Mouse (Mus musculus) neural tube, embryonic 15.5 days (tissue): ENCODE measurements around the gene Foxo1. TPM values are rescaled to one million over a fixed set of nuclear protein-coding genes. Genes with fewer than 3 reads are reported as not detected.
A peak's percentile ranks its signal among the peaks of the same experiment; 100 is the strongest.

Source experiments
- ATAC-seq: fragments of 200-750 bp; cut with Nextera tagmentation; 2 replicates; pipeline ENCODE4 v1.8.0; 2017; ENCODE audit warnings: mild to moderate bottlenecking, moderate TSS enrichment, moderate library complexity; ENCODE audit not compliant: low FRiP score
- H3K27ac ChIP-seq: fragments of 300-500 bp; sonication (generic); replicated peaks from 2 replicates; pipeline ENCODE4 v1.5.1; 2015; ENCODE audit warnings: mild to moderate bottlenecking, inconsistent platforms
- H3K27me3 ChIP-seq: fragments of 300-500 bp; sonication (generic); replicated peaks from 2 replicates; pipeline ENCODE4 v1.6.1; 2015; ENCODE audit warnings: inconsistent platforms
- H3K36me3 ChIP-seq: fragments of 300-500 bp; sonication (generic); 2 replicates; pipeline ENCODE4 v1.6.1; 2015; ENCODE audit warnings: inconsistent platforms
- H3K4me1 ChIP-seq: fragments of 300-500 bp; sonication (generic); 2 replicates; pipeline ENCODE4 v1.6.1; 2015; ENCODE audit warnings: inconsistent platforms
- H3K4me2 ChIP-seq: fragments of 300-500 bp; sonication (generic); 2 replicates; pipeline ENCODE4 v1.6.1; 2015; ENCODE audit warnings: inconsistent platforms, mild to moderate bottlenecking, moderate library complexity
- H3K4me3 ChIP-seq: fragments of 300-500 bp; sonication (generic); replicated peaks from 2 replicates; pipeline ENCODE4 v1.5.1; 2015; ENCODE audit warnings: mild to moderate bottlenecking, inconsistent platforms
- H3K9ac ChIP-seq: fragments of 300-500 bp; sonication (generic); replicated peaks from 2 replicates; pipeline ENCODE4 v1.6.1; 2015; ENCODE audit warnings: mild to moderate bottlenecking, inconsistent platforms
- H3K9me3 ChIP-seq: fragments of 300-500 bp; sonication (generic); replicated peaks from 2 replicates; pipeline ENCODE4 v1.6.1; 2016; ENCODE audit warnings: inconsistent platforms
- WGBS: fragments of 180-500 bp; shearing (Covaris S2); methylation state at CpG from one replicate; pipeline ENCODE4 v1.1.7; 2015; ENCODE audit warnings: mixed read lengths; 5-methylcytosine and 5-hydroxymethylcytosine counted together
- polyA plus RNA-seq: library from polyadenylated mRNA; unstranded; fragments of >200 nt; fragmentation: Nextera tagmentation; extraction: Ambion mirVana; gene quantifications from 2 replicates; pipeline ENCODE4 v1.2.1, GENCODE M21; 2015

The Foxo1 gene
- polyA plus RNA-seq, 1 experiment from 2014 or later, result 2.7 TPM

DNA sequence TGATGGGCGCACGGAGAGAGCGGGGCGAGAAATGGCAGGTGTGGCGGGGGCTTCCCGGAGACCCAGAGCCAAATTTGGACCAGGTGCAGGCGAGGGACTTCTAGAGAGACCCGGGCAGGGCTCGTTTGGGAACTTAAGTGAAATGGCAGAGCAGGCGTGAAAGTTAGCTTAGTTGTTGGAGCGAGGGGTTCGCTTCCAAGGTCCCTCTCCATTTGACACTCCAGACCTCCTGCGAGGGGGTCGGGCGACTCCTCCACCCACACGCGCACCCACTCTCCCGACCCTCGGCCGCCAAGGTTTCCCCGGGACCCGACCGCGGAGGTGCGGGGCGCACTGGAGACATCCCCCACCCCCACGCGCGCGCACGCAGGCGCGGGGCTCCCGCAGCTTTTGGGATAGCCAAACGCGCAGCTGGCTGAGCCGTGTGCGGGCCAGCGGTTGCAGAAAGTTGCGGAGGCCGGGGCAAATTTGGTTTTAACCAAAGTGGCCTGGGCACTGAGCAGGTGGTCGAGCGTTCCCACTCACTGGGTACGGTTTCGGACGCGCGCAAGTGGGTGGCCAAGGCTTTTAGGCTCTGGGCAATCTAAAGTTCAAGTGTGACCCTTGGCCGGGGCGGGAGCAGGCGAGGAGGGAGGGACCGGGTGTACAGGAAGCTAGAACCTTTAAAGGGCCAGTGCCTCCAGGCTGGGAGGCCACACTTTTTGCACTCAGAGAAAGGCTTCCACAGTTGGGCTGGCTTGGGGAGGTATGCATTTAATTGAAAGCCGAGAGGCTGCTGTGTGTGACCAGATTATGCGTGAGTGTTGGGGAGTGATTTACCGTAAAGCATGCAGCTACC, 1.6 kb downstream of the Foxo1 start:
- peak overlapping the region; percentile 60 for H3K4me3 ChIP-seq
- no peaks in the 10 kb centered on the region for H3K36me3 ChIP-seq
- WGBS, result under 1% methylated on average over 55 of the region's 55 CpGs
- H3K9ac ChIP-seq, result peak overlapping the region; percentile 48; the same call in 1 of the 2 replicates
- H3K27ac ChIP-seq, result no peak overlapping the region
- peak overlapping the region; percentile 96 for H3K4me2 ChIP-seq
- H3K9me3 ChIP-seq, result no peaks in the 10 kb centered on the region
- peaks cover 51% of the 10 kb centered on the region for H3K27me3 ChIP-seq
- peaks cover 33% of the 10 kb centered on the region for H3K4me1 ChIP-seq
- ATAC-seq, result no peak

GRCm38 (mm10) chr3:52270511-52270910, 2.4 kb downstream of the Foxo1 start:
- Histone ChIP-seq H3K36me3 (no peaks in the 10 kb centered on the region), H3K9me3 (no peaks in the 10 kb centered on the region), H3K4me2 (peak overlapping the region; percentile 96), H3K27me3 (peaks cover 44% of the 10 kb centered on the region), H3K9ac (no peak overlapping the region; the same call in 1 of the 2 replicates), H3K4me3 (peak overlapping the region; percentile 60), H3K27ac (no peak overlapping the region), H3K4me1 (peaks cover 33% of the 10 kb centered on the region)
- 38% methylated on average over 3 of the region's 3 CpGs for WGBS
- ATAC-seq, result no peak

- no peak overlapping the region; the same call in 1 of the 2 replicates for H3K4me2 ChIP-seq
- WGBS, result 85% methylated on average over 5 of the region's 5 CpGs
- ATAC-seq, result no peak
- H3K27ac ChIP-seq, result no peak overlapping the region
- H3K27me3 ChIP-seq, result peaks cover 35% of the 10 kb centered on the region
- H3K36me3 ChIP-seq, result no peaks in the 10 kb centered on the region
- no peak overlapping the region for H3K4me3 ChIP-seq
- no peak overlapping the region for H3K9ac ChIP-seq
- no peaks in the 10 kb centered on the region for H3K9me3 ChIP-seq
- H3K4me1 ChIP-seq, result peaks cover 33% of the 10 kb centered on the region
Observed at GRCm38 (mm10) chr3:52271376-52271775, 3.2 kb downstream of the Foxo1 start.

GRCm38 (mm10) chr3:52272376-52272865, 4.3 kb downstream of the Foxo1 start:
- Histone ChIP-seq H3K4me1 (peaks cover 23% of the 10 kb centered on the region), H3K9me3 (no peaks in the 10 kb centered on the region), H3K36me3 (no peaks in the 10 kb centered on the region), H3K4me3 (no peak overlapping the region), H3K27ac (no peak overlapping the region), H3K9ac (no peak overlapping the region), H3K27me3 (peaks cover 26% of the 10 kb centered on the region), H3K4me2 (no peak overlapping the region)
- no peak for ATAC-seq
- 70% methylated on average over 8 of the region's 8 CpGs for WGBS

DNA sequence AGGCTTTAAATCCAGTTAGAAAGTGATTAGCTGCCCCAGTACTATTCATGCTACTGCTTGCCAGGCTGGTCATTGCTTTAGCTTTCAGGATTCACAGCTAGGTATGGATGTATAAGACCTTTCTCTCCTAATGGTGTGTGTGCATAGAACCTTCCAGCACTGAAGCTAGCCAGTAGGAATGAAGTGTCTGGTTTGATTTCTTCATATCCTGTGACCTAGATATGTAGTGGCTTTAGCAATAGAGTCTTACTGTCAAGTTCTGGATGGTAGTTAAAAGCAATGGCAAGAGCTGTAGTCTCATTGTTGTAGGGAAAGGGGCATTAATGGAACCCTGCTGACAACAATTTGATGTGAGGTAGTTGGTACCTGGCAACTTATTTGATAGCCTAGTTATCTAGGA, 6.3 kb downstream of the Foxo1 start:
- Histone ChIP-seq H3K4me3 (no peak overlapping the region), H3K27ac (no peak overlapping the region), H3K9me3 (no peaks in the 10 kb centered on the region), H3K4me1 (peaks cover 11% of the 10 kb centered on the region), H3K4me2 (no peak overlapping the region), H3K36me3 (no peaks in the 10 kb centered on the region), H3K27me3 (peaks cover 17% of the 10 kb centered on the region), H3K9ac (no peak overlapping the region)
- ATAC-seq, result no peak

DNA sequence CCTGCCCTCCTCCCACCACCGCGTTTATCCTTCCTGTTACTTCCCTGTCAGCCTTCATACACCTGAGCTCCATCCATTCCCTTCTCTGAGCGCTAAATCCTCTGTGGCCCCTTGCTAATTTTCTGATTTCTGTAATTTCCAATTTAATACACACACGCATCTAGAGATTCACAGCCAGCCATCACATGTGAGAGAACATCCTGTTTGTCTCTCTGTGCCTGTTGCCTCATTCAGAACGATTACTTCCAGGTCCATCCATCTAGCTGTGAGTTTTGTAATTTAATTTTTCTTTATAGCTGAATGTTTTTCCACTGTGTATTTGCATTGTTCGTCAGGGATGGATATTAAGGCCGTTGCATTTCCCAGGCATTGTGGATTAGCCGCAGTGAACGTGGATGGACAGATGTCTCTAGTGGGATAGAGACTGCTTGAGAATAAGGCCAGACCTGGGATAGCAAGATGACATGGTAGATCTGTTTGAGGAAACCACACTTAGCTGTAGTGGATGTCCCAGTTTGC, 7.0 kb downstream of the Foxo1 start:
- H3K27ac ChIP-seq, result no peak overlapping the region
- H3K27me3 ChIP-seq, result peaks cover 12% of the 10 kb centered on the region
- no peak overlapping the region for H3K4me3 ChIP-seq
- no peaks in the 10 kb centered on the region for H3K36me3 ChIP-seq
- no peaks in the 10 kb centered on the region for H3K9me3 ChIP-seq
- 83% methylated on average over 9 of the region's 9 CpGs for WGBS
- H3K4me2 ChIP-seq, result no peak overlapping the region
- no peak for ATAC-seq
- H3K9ac ChIP-seq, result no peak overlapping the region
- peaks cover 5% of the 10 kb centered on the region; the same call in 1 of the 2 replicates for H3K4me1 ChIP-seq

- Histone ChIP-seq H3K9me3 (no peaks in the 10 kb centered on the region), H3K4me2 (no peak overlapping the region), H3K27me3 (no peaks in the 10 kb centered on the region), H3K27ac (no peak overlapping the region), H3K4me3 (no peak overlapping the region), H3K36me3 (no peaks in the 10 kb centered on the region), H3K9ac (no peak overlapping the region), H3K4me1 (no peaks in the 10 kb centered on the region)
- WGBS, result 89% methylated on average over 1 of the region's 1 CpGs
- ATAC-seq, result no peak
Observed at GRCm38 (mm10) chr3:52280681-52281080, 12.5 kb downstream of the Foxo1 start.

DNA sequence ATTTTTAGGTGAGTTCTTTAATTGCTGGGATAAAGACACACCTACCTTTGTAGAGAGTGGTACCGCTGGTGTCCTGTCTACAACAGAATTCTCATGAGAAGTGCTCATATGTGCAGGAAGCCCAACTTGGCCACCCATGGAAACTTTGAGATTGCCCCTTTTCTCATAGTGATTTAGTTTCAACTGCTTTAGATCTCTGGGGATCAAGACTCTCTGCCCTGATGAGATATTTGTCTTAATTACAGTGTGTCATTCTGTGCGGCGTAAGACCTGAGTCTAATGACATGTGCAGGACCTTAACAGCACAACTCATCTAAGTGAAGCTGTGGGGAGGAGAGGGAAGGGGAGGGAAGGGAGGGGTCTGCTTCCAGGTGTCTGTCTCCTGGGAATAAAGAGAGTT, 13.7 kb downstream of the Foxo1 start:
- Histone ChIP-seq H3K36me3 (no peaks in the 10 kb centered on the region), H3K27ac (no peak overlapping the region), H3K27me3 (no peaks in the 10 kb centered on the region), H3K4me2 (no peak overlapping the region), H3K4me3 (no peak overlapping the region), H3K9me3 (no peaks in the 10 kb centered on the region), H3K4me1 (no peaks in the 10 kb centered on the region), H3K9ac (no peak overlapping the region)
- ATAC-seq, result no peak
- WGBS, result 72% methylated on average over 3 of the region's 3 CpGs

- Histone ChIP-seq H3K9ac (no peak overlapping the region), H3K27ac (no peak overlapping the region), H3K36me3 (no peaks in the 10 kb centered on the region), H3K4me2 (no peak overlapping the region), H3K4me3 (no peak overlapping the region), H3K4me1 (no peaks in the 10 kb centered on the region), H3K27me3 (no peaks in the 10 kb centered on the region), H3K9me3 (no peaks in the 10 kb centered on the region)
- ATAC-seq, result no peak
- WGBS, result 40% methylated on average over 2 of the region's 2 CpGs
Observed at GRCm38 (mm10) chr3:52282369-52282768, 14.2 kb downstream of the Foxo1 start.

DNA sequence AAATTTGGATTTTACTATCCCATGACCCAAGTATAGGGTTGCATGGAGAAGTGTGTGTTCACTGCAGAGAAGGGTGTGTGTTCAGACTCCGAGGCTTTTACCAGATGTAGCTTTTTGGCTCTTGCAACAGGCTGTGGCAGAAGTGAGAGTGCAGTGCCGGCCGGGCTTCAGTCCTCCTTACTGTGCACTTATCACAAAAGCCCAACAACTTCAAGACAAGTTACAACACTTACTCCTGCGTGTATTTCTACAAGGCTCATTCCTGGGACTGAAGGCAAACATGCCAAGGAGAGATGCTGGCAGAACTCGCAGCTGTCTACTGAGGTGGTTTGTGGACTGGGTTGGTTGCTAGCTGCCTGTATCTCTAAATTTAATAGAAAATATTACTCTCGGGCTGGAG, 15.4 kb downstream of the Foxo1 start:
- H3K9ac ChIP-seq, result no peak overlapping the region
- H3K9me3 ChIP-seq, result no peaks in the 10 kb centered on the region
- H3K27ac ChIP-seq, result no peak overlapping the region
- no peak for ATAC-seq
- WGBS, result 91% methylated on average over 6 of the region's 6 CpGs
- H3K4me3 ChIP-seq, result no peak overlapping the region
- H3K36me3 ChIP-seq, result no peaks in the 10 kb centered on the region
- H3K4me2 ChIP-seq, result no peak overlapping the region
- H3K27me3 ChIP-seq, result no peaks in the 10 kb centered on the region
- no peaks in the 10 kb centered on the region for H3K4me1 ChIP-seq

GRCm38 (mm10) chr3:52290811-52291210, 22.7 kb downstream of the Foxo1 start:
- Histone ChIP-seq H3K4me2 (no peak overlapping the region), H3K36me3 (no peaks in the 10 kb centered on the region), H3K4me1 (no peaks in the 10 kb centered on the region), H3K4me3 (no peak overlapping the region), H3K9me3 (no peaks in the 10 kb centered on the region), H3K27ac (no peak overlapping the region), H3K27me3 (no peaks in the 10 kb centered on the region), H3K9ac (no peak overlapping the region)
- WGBS, result 93% methylated on average over 2 of the region's 2 CpGs
- ATAC-seq, result no peak

- no peaks in the 10 kb centered on the region for H3K9me3 ChIP-seq
- WGBS, result 82% methylated on average over 7 of the region's 7 CpGs
- no peak overlapping the region for H3K4me3 ChIP-seq
- H3K36me3 ChIP-seq, result no peaks in the 10 kb centered on the region
- H3K4me2 ChIP-seq, result no peak overlapping the region
- no peak for ATAC-seq
- H3K27ac ChIP-seq, result no peak overlapping the region
- H3K27me3 ChIP-seq, result no peaks in the 10 kb centered on the region
- no peaks in the 10 kb centered on the region for H3K4me1 ChIP-seq
- H3K9ac ChIP-seq, result no peak overlapping the region
Observed at GRCm38 (mm10) chr3:52292498-52292897, 24.4 kb downstream of the Foxo1 start.
